Mouse (Mus musculus) myocyte (in vitro differentiated cells): ENCODE measurements at regions not wholly inside any gene's neighbourhood (a gene's known extent, or its start where the extent isn't known, plus 50 kb on each side); places are given as distances from the start of the nearest gene placed in this dataset.

Experiments
- H3K27me3 ChIP-seq: one replicate; pipeline ENCODE4 v1.6.1; 2011; ENCODE audit not compliant: control insufficient read depth, insufficient read depth, insufficient read length
- H3K36me3 ChIP-seq: one replicate; pipeline ENCODE4 v1.6.1; 2011; ENCODE audit not compliant: control insufficient read depth, insufficient read depth
- H3K4me2 ChIP-seq: one replicate; pipeline ENCODE4 v1.6.1; 2011; ENCODE audit warnings: low read depth, control low read depth
- H3K4me3 ChIP-seq: one replicate; pipeline ENCODE4 v1.5.1; 2011; ENCODE audit warnings: mild to moderate bottlenecking, control low read depth, moderate library complexity
- H3K79me2 ChIP-seq: one replicate; pipeline ENCODE4 v1.6.1; 2011; ENCODE audit not compliant: control insufficient read depth, insufficient read depth
- H3ac ChIP-seq: one replicate; pipeline ENCODE4 v1.6.1; 2011; ENCODE audit not compliant: control insufficient read depth, insufficient read length
- CEBPB ChIP-seq: IDR thresholded peaks from 2 replicates; pipeline ENCODE4 v1.6.1; 2011; ENCODE audit warnings: mild to moderate bottlenecking, moderate library complexity; ENCODE audit not compliant: poor library complexity, insufficient read depth, severe bottlenecking
- E2F4 ChIP-seq: IDR thresholded peaks from one replicate; pipeline ENCODE4 v1.6.1; 2011; ENCODE audit warnings: mild to moderate bottlenecking, control low read depth, moderate library complexity; ENCODE audit not compliant: insufficient read depth
- MAX ChIP-seq: IDR thresholded peaks from one replicate; pipeline ENCODE4 v1.6.1; 2011; ENCODE audit warnings: low read depth, mild to moderate bottlenecking, control low read depth
- MYOD1 ChIP-seq, 3 experiments: IDR thresholded peaks; one replicate each; pipeline ENCODE4 v1.6.1; 2011; ENCODE audit warnings: control low read depth in 2 of 3, low read depth in 2 of 3, mild to moderate bottlenecking in 2 of 3, moderate library complexity in 1 of 3; ENCODE audit not compliant: insufficient read length in 2 of 3, control insufficient read depth in 1 of 3
- MYOG ChIP-seq, 3 experiments: IDR thresholded peaks; one replicate each; pipeline ENCODE4 v1.6.1; 2011; ENCODE audit warnings: control low read depth in 2 of 3, low read depth in 2 of 3, mild to moderate bottlenecking in 2 of 3; ENCODE audit not compliant: insufficient read length in 2 of 3, control insufficient read depth in 1 of 3, insufficient read depth in 1 of 3
- POLR2A ChIP-seq: IDR thresholded peaks from one replicate; pipeline ENCODE4 v1.6.1; 2011; ENCODE audit warnings: low read depth, mild to moderate bottlenecking, control low read depth, moderate library complexity; ENCODE audit not compliant: insufficient read length
- POLR2AphosphoS2 ChIP-seq: IDR thresholded peaks from one replicate; pipeline ENCODE4 v1.6.1; 2011; ENCODE audit warnings: low read depth, control low read depth; ENCODE audit not compliant: insufficient read length
- REST ChIP-seq: IDR thresholded peaks from one replicate; pipeline ENCODE4 v1.6.1; 2011; ENCODE audit warnings: mild to moderate bottlenecking, control low read depth, moderate library complexity; ENCODE audit not compliant: insufficient read depth, insufficient read length
- SRF ChIP-seq: IDR thresholded peaks from one replicate; pipeline ENCODE4 v1.6.1; 2011; ENCODE audit warnings: low read depth; ENCODE audit not compliant: control insufficient read depth, insufficient read length
- TCF12 ChIP-seq: IDR thresholded peaks from one replicate; pipeline ENCODE4 v1.6.1; 2011; ENCODE audit warnings: mild to moderate bottlenecking, control low read depth; ENCODE audit not compliant: poor library complexity, insufficient read depth, severe bottlenecking
- TCF3 ChIP-seq: IDR thresholded peaks from one replicate; pipeline ENCODE4 v1.6.1; 2011; ENCODE audit warnings: low read depth, control low read depth; ENCODE audit not compliant: insufficient read length
- USF1 ChIP-seq: IDR thresholded peaks from one replicate; pipeline ENCODE4 v1.6.1; 2011; ENCODE audit warnings: low read depth, mild to moderate bottlenecking, control low read depth, moderate library complexity

- H3K4me2 ChIP-seq, result no peak overlapping the region
- no peaks in the 10 kb centered on the region for H3K79me2 ChIP-seq
- no peaks in the 10 kb centered on the region for H3K36me3 ChIP-seq
- TF ChIP-seq MYOD1 (IDR thresholded peaks at IDR 0.05; ENCODE audit: control insufficient read depth in 1 of 3, insufficient read length in 2 of 3, low read depth in 2 of 3) (no peak), CEBPB (no peak), POLR2A (no peak), TCF3 (no peak), TCF12 (no peak), USF1 (no peak), MAX (no peak), POLR2AphosphoS2 (no peak), E2F4 (no peak), MYOG (IDR thresholded peaks at IDR 0.05; ENCODE audit: control insufficient read depth in 1 of 3, insufficient read depth in 1 of 3, insufficient read length in 2 of 3, low read depth in 2 of 3) (no peak), REST (no peak), SRF (no peak)
- no peaks in the 10 kb centered on the region for H3K27me3 ChIP-seq
- H3K4me3 ChIP-seq, result no peak overlapping the region
- no peak overlapping the region for H3ac ChIP-seq
Measured at GRCm38 (mm10) chr7:138672959-138673358, 172.9 kb upstream of the Ppp2r2d start.

GRCm38 (mm10) chr7:138668337-138668736, 177.5 kb upstream of the Ppp2r2d start:
- no peaks in the 10 kb centered on the region for H3K27me3 ChIP-seq
- H3K4me2 ChIP-seq, result no peak overlapping the region
- no peaks in the 10 kb centered on the region for H3K36me3 ChIP-seq
- no peaks in the 10 kb centered on the region for H3K79me2 ChIP-seq
- no peak overlapping the region for H3ac ChIP-seq
- no peak overlapping the region for H3K4me3 ChIP-seq
- TF ChIP-seq TCF12, result no peak
- TF ChIP-seq MYOD1 (IDR thresholded peaks at IDR 0.05; ENCODE audit: control insufficient read depth in 1 of 3, insufficient read length in 2 of 3, low read depth in 2 of 3), result no peak
- TF ChIP-seq POLR2A, result no peak
- TF ChIP-seq CEBPB, result no peak
- no peak for TF ChIP-seq MYOG (IDR thresholded peaks at IDR 0.05; ENCODE audit: control insufficient read depth in 1 of 3, insufficient read depth in 1 of 3, insufficient read length in 2 of 3, low read depth in 2 of 3)
- no peak for TF ChIP-seq USF1
- no peak for TF ChIP-seq SRF
- no peak for TF ChIP-seq E2F4
- TF ChIP-seq TCF3, result no peak
- TF ChIP-seq POLR2AphosphoS2, result no peak
- TF ChIP-seq REST, result no peak
- TF ChIP-seq MAX, result no peak

GRCm38 (mm10) chr7:138660124-138660523, 185.8 kb upstream of the Ppp2r2d start:
- no peak for TF ChIP-seq E2F4
- no peak for TF ChIP-seq MAX
- TF ChIP-seq REST, result no peak
- TF ChIP-seq USF1, result no peak
- no peak for TF ChIP-seq TCF12
- no peak for TF ChIP-seq POLR2A
- no peak for TF ChIP-seq POLR2AphosphoS2
- no peak for TF ChIP-seq TCF3
- TF ChIP-seq SRF, result no peak
- no peak for TF ChIP-seq MYOD1 (IDR thresholded peaks at IDR 0.05; ENCODE audit: control insufficient read depth in 1 of 3, insufficient read length in 2 of 3, low read depth in 2 of 3)
- no peak for TF ChIP-seq MYOG (IDR thresholded peaks at IDR 0.05; ENCODE audit: control insufficient read depth in 1 of 3, insufficient read depth in 1 of 3, insufficient read length in 2 of 3, low read depth in 2 of 3)
- no peak for TF ChIP-seq CEBPB
- Histone ChIP-seq H3K4me3 (no peak overlapping the region), H3K36me3 (no peaks in the 10 kb centered on the region), H3ac (no peak overlapping the region), H3K4me2 (no peak overlapping the region), H3K27me3 (no peaks in the 10 kb centered on the region), H3K79me2 (no peaks in the 10 kb centered on the region)

GRCm38 (mm10) chr7:138657521-138657920, 188.4 kb upstream of the Ppp2r2d start:
- no peak overlapping the region for H3K4me2 ChIP-seq
- H3K4me3 ChIP-seq, result no peak overlapping the region
- TF ChIP-seq MYOG (IDR thresholded peaks at IDR 0.05; ENCODE audit: control insufficient read depth in 1 of 3, insufficient read depth in 1 of 3, insufficient read length in 2 of 3, low read depth in 2 of 3) (no peak), E2F4 (no peak), USF1 (no peak), POLR2AphosphoS2 (no peak), MYOD1 (IDR thresholded peaks at IDR 0.05; ENCODE audit: control insufficient read depth in 1 of 3, insufficient read length in 2 of 3, low read depth in 2 of 3) (no peak), TCF12 (no peak), MAX (no peak), TCF3 (no peak), SRF (no peak), REST (no peak), CEBPB (no peak), POLR2A (no peak)

More at GRCm38 (mm10) chr7:138657521-138657920, 188.4 kb upstream of the Ppp2r2d start:
- Histone ChIP-seq H3ac (no peak overlapping the region), H3K79me2 (no peaks in the 10 kb centered on the region), H3K36me3 (no peaks in the 10 kb centered on the region), H3K27me3 (no peaks in the 10 kb centered on the region)
